Mouse (Mus musculus): Measurements from ENCODE around the gene Mast4.

Mast4 gene

GRCm38 (mm10) chr13:102865971-102866724 is 468.1 kb downstream of the Mast4 start:
- in situ Hi-C loops (cut with MseI, MboI), result no loop called here

GRCm38 (mm10) chr13:102865494-102865893 is 468.8 kb downstream of the Mast4 start:
- in situ Hi-C loops (cut with MseI, MboI), result no loop called here

DNA sequence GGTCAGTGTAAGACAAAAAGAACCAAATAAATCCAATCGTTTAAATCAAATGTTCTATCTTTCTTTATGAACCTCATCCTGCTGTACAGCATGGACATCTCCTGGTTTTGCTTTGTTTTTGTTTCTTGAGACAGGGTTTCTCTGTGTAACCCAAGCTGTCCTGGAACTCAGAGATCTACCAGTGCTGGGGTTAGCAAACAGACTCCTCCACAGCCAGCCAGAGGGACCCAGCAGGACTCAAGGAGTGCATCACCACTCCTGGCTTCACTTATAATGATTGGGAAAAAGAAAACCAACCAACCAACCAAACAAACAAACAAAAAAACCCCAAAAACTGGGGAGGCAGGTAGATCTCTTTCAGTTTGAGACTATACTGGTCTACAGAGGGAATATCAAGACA is 469.5 kb downstream of the Mast4 start:
- in situ Hi-C loops (cut with MseI, MboI), result no loop called here

- in situ Hi-C loops (cut with MseI, MboI), result no loop called here
These were observed 470.2 kb downstream of the Mast4 start for GRCm38 (mm10) chr13:102864079-102864478.

DNA sequence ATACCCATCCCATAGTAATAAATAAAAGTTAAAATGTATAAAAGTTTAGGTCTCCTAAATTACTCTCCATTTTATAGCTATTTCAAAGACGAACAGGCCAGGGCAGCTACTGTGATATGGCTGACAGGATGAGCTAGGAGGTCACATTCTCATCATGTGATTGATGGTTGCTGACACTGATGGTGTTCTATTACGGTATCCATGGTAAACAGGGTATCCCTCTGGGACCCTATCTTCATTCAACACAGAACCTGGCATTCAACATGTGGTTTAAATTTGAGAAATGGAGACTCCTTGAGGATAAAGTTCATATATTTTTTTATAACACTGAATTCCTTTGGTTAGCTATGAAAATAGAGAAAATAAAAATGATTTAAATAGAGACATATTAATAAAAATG is 471.3 kb downstream of the Mast4 start:
- in situ Hi-C loops (cut with MseI, MboI), result no loop called here

- in situ Hi-C loops (cut with MseI, MboI), result no loop called here
These were observed 471.9 kb downstream of the Mast4 start for GRCm38 (mm10) chr13:102862397-102862796.

- in situ Hi-C loops (cut with MseI, MboI), result no loop called here
These were observed 473.6 kb downstream of the Mast4 start for GRCm38 (mm10) chr13:102860733-102861132.

DNA sequence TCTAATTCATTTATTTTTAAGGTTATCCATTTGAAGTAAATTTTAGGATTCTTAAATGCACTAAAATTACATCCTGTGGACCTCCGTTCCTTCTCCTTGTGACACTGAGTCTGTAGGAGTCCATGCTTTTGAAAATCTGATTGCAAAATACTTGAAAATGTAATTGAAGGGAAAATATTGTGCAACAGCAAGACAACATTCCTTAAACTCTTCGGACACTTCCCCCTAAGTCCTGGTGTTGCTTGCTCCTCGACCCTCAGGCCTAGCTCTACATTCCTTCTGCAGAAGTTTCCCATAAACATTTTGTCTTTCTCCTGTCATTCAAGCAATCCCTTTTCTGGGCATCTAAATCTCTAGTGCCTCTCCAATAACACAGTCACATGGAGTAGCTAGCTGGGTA is 474.2 kb downstream of the Mast4 start:
- in situ Hi-C loops (cut with MseI, MboI), result no loop called here

- in situ Hi-C loops (cut with MseI, MboI), result no loop called here
These were observed 476.8 kb downstream of the Mast4 start for GRCm38 (mm10) chr13:102857539-102857838.

DNA sequence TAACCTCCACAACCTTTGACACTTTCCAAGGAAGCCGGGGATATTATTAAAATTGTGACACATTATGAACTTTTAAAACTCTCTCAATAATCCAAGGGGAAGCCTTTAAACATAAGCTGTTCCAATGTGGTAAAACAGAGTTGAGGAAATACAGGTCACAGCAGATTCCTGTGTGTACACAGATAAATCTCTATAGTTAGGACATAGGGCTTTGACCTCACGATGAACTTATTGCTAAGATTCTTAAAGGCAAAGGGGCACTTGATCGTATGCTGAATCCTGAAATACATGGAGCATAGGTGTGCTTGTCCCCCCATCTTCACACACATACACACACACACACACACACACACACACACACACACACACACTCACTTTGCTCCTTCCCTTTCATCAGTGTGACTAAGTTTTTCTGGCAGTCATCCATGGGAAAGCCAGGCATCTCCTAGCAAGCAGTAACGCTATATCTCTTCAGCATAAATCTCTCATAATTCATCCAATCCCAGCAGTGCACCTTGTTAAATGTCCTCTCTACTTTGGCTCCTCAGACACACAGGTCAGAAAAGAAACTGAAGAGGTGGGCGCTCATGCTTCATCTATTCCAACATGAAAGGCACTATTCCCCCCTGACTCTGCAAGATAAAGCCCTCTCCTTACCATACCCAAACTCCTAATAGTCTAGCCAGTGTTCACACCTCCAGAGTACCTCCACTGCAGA is 477.3 kb downstream of the Mast4 start:
- in situ Hi-C loops (cut with MseI, MboI), result no loop called here

- in situ Hi-C loops (cut with MseI, MboI), result no loop called here
These were observed 481.4 kb downstream of the Mast4 start for GRCm38 (mm10) chr13:102852865-102853264.

DNA sequence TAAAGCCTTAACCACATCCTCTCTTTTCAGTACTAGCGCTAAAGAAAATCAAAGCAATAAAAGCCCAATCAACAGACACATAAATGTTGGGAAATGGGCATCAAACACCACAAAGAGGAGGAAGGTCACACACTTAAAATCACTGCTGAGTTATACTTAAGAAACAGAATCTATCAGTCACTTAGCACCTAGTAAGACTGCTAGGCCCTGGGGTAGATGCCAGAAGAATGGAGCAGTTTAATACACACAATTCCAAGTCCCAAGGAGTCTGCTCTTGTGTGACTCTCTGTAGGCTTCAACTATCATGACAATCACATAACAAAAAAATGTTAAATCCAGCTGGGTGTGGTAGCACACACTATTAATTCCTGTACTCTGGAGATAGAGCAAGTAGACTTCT is 483.0 kb downstream of the Mast4 start:
- in situ Hi-C loops (cut with MseI, MboI), result no loop called here

GRCm38 (mm10) chr13:102850594-102850993 is 483.7 kb downstream of the Mast4 start:
- in situ Hi-C loops (cut with MseI, MboI), result no loop called here

GRCm38 (mm10) chr13:102849068-102849467 is 485.2 kb downstream of the Mast4 start:
- in situ Hi-C loops (cut with MseI, MboI), result no loop called here

GRCm38 (mm10) chr13:102846473-102846872 is 487.8 kb downstream of the Mast4 start:
- in situ Hi-C loops (cut with MseI, MboI), result no loop called here

DNA sequence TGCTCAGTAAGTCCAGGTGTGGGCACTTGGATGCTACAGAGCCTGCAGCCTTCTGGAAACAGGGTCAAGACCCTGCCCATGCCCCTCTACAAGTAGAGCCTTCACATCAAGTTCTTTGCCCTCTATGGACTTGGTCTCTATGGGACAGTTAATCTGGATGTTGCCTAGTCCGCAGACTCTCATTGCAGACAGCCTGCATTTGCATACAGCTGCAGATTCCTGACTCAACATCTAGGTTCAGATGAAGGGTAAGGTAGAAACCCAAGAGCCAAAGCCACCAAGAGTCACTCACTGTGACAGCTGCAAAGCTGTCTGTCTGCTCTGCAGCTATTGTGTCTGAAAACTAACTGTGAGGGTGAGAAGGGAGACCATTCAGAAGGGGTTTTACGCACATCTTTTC is 491.6 kb downstream of the Mast4 start:
- in situ Hi-C loops (cut with MseI, MboI), result no loop called here

GRCm38 (mm10) chr13:102842237-102842636 is 492.1 kb downstream of the Mast4 start:
- in situ Hi-C loops (cut with MseI, MboI), result no loop called here

DNA sequence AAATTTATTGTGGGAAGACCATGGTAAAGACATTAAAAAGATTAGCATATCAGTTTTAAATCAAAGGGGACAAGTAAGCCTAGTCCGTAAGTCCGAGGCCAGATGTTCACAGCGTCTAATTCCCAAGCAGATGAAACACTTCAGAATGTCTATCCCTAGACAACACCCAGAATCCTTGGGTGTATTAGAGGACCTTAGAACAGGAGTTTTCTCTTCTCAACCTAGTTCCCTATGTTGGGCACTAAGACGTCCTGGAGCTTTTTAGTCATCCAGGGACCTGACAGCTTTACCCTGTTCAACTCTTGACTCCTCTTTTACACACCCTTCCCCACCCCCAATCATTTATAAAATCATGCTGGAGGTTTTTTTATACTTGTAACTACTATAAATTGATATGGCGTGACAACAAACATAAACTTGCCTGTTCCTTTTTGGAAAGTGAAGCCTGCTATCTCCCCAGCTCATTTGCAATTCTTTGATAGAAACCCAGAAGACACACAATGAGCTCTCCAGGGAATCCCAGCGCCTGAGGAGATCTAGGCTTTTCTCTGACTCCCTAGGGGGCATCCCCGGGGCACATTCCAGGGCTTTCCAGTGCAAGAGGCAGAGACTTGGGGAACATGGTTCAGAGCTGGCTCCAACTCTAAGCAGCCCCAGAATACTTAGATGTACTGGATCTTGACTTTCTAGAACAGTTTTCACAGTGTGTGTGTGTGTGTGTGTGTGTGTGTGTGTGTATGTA is 494.4 kb downstream of the Mast4 start:
- in situ Hi-C loops (cut with MseI, MboI), result no loop called here

DNA sequence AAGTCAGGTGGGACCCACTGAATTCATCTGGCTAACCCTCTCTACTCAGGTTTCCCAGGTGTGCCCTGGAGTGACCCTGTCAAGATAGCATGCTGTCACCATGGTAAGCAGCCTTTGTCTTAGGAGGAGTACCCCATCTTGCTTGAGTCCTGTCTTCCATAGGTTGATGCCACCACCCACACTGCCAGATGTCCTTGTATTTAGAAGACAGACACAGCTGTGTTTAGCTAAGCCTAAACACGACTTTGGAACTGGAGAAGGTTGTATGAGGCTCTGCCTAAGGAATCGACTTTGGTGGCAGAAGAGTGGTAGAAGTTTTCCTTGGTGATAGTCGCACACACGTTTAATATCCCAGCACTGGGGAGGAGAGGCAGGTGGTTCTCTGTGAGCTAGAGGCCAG is 496.9 kb downstream of the Mast4 start:
- in situ Hi-C loops (cut with MseI, MboI), result no loop called here

- in situ Hi-C loops (cut with MseI, MboI), result no loop called here
These were observed 499.0 kb downstream of the Mast4 start for GRCm38 (mm10) chr13:102835336-102835735.

DNA sequence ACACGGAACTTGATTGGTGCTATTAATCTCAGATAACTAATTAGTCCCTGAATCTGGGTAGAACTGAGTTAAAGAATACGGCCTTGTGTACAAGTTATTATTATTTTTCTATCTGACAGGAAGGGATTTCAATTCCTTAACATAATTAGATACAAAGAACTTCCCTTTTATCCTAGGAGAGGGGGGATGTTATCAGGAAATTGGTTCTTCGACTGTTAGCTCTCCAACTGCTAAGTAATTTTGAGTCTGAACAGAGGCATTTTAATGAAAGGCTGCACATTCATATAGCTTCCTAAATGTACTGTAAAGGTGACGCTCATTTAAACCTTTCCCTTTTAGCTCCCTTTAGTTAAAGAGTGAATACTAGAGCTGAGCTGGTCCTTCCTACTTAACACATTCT is 516.0 kb downstream of the Mast4 start:
- in situ Hi-C loops (cut with MseI, MboI), result no loop called here

GRCm38 (mm10) chr13:102816689-102817088 is 517.6 kb downstream of the Mast4 start:
- in situ Hi-C loops (cut with MseI, MboI), result no loop called here

GRCm38 (mm10) chr13:102815158-102815557 is 519.1 kb downstream of the Mast4 start:
- in situ Hi-C loops (cut with MseI, MboI), result no loop called here
